Mouse (Mus musculus): ENCODE measurements around the gene Rbm8a2.
"Not testable (repeated sequence)": the region's sequence is repeated elsewhere in the genome, so short reads cannot be mapped to it uniquely, and the experiment has no call there.

The Rbm8a2 gene

DNA sequence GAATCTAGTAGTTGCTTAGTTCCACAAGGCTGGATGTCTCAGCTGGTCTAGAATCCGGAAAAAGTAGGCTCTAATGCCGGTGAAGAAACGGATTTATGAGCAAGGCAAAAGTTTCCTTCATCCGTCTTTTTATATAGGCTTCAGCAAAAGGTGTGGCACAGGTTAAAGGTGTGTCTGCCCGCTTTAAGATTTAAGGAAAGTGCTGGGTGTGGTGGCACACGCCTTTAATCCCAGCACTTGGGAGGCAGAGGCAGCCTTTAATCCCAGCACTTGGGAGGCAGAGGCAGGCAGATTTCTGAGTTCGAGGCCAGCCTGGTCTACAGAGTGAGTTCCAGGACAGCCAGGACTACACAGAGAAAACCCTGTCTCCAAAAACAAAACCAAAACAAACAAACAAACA lies at the start of gene Rbm8a2:
TSS of gene Rbm8a2 (minus strand) at position 101 of the 400 bp plus-strand sequence.
- not testable (repeated sequence) for DNase-seq

DNA sequence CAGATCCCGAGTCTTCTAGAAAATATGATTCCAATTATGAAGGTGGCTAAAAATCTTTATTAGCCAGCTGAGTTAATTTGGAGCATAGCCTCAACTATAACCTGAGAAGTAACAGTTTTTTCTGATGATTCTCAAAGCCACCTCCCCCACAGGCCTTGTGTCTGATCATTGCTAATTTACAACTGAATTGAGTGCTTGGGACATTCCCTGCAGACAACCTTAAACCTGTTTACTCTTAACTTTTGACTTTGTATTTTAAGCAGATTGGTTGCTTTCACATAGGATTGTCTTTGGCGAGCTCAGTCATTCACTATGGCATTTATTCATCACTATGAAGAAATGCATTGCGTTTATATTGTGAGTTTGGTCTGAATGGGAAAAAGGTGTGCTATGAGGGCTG lies 49.5 kb upstream of the Rbm8a2 start:
- DNase-seq, result no peak

DNA sequence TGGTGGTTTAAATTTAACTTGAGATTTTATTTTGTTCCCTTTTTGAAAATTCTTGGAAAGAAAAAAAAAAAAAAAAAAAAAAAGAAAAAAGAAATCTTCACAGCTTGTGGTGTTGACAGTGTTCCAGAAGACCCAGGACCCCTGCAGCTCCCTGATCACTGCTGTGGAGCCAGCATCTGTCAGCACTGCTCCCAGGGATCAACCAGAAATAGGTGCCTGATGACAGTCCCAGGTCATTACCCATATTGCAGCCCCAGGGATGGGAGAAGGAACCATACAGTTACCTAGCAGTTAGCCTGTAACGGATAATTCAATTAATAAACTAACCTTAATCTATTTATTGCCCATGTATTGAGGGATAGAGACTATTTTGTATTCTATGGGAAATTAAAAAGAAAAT lies 45.6 kb upstream of the Rbm8a2 start:
- DNase-seq, result no peak

DNA sequence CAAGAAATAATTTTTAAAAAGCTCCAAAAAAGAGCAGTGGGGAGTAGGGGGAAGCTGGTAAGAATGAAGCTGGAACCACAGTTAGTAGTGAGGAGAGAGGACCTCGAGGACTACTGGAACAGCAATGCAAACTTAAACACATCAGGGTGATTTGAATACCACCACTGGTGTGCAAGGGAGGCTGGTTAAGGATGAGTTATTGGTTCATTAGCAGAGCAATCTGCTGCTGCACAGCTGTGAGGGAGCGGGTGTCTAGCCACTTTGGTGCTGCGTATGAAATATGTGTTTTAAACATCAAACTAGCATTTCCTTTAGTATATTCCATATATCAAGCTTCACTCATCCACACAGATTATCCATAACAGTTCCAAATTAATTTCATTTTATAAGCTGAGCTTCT lies 39.6 kb upstream of the Rbm8a2 start:
- DNase-seq, result no peak

DNA sequence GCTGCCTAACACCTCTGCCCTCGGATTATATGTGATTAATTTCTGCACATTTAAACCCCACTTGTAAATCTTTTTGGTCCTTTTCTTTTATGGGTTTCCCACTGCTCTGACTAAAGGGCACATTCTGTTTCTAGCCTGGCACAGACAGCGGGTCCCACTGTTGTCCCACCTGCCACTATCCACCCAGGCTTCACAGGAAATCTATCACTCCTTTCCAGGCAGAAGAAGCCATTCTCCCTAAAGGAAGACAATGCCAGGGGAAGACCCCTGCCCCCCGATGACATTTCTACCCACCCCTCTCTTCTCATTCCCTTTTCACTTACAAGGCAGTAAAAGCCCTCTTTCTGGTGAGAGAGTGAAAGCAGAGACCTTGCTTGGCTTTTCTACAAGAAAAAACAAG lies 37.2 kb upstream of the Rbm8a2 start:
- no peak for DNase-seq

DNA sequence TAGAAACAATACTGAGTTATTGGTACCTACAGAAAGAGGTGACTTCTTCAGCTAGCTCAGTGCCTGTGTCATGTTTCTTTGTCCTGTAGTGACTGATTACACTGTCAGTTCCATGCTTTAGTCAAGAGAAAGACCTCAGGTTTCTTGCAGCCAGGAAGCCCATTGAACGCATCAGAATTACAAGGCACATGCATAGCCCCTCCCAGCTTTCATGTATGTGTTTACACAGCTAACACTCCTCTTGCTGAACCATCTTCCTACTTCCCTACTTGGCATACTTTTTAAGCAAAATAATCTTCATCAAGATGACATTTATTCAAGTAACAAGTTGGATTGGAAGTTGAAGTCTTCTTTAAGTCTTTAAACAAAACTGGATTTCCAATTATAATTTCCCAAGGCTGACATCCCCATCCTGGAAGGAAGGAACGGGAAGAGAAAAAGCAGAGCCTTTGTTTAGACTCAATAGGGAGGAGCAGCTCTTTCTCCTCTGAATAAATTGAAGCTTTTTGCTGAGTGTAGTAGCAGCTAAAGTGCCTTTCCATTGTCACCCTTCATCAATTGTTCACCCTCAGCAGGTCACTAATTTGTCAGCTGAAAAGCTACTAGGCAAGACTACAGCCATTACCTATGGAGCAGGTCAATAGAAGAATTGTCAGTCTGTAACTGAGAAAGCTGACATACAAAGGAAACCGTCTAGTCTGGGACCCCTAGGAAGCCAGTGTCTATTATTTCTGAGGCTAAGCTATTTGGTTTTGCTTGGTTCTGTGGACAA lies 34.8 kb upstream of the Rbm8a2 start:
- no peak for DNase-seq

DNA sequence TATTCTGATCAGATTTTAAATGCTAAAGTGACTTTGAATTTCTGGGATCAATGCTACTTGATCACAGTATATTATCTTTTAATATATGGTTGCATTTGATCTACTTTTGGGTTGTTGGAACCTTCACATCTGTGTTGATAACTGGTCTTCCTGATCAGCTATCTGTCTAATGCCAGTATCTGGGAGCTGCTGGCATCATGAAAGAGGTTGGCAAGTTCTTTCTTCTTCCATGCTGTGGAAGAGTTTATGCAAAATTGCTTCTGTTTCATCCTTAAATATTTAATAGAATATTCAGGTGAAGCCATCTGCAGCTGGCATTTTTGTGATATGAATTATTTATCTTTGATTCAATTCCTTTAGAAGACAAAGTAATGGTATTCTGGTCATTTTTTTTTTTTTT lies 32.6 kb upstream of the Rbm8a2 start:
- DNase-seq, result no peak

DNA sequence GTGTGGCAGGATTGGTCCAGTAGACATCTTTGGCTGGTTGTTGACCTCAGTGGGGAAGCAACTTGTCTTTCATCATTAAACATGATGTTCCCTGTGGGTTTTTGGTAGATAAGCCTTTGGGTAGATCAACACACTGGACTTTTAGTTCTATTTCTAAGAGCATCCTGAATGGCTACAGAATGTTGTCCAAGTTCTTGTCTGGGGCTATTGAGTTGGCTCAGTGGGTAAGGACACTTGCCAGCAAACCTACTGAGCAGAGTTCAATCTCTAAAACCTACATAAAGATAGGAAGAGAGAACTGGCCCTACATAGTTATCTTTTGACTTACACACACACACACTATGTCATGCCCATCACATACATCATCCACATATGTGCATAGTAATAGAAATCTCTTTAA lies 32.2 kb upstream of the Rbm8a2 start:
- DNase-seq, result no peak

DNA sequence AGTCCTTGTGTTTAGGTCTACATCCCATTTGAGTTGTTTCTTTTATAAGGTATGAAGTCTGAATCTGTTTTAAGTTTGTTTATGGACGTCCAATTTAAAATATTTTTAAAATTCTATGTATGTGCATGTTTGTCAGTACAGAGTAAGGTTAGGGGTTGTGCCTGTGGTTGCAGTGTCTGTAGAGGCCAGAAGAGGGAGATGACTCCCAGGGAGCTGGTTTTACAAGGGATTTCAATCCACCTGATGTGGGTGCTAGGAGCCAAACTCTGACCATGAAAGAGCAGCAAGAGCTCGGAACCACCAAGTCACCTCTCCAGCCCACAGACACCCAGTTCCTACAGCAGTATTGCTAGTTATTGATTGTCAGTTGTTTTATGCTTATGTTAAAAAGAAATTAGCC lies 29.5 kb upstream of the Rbm8a2 start:
- no peak for DNase-seq

DNA sequence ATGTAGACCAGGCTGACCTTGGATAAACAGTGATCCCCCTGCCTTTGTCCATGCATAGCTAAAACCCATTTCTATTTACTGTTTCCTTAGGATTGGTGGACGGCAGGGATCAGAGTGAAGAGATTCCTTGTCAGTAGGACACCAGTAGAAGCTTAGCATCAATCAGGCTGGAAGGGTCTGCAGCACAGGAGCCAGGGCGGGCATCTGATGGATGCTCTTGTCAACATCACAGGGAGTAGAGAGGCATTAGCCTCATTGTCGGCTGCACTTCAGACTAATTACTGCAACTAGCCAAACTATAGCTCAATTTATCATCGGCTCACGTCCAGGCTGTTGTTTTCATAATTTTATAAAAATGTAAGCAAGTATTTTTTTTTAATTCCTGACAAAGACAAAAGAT lies 21.7 kb upstream of the Rbm8a2 start:
- DNase-seq, result no peak

DNA sequence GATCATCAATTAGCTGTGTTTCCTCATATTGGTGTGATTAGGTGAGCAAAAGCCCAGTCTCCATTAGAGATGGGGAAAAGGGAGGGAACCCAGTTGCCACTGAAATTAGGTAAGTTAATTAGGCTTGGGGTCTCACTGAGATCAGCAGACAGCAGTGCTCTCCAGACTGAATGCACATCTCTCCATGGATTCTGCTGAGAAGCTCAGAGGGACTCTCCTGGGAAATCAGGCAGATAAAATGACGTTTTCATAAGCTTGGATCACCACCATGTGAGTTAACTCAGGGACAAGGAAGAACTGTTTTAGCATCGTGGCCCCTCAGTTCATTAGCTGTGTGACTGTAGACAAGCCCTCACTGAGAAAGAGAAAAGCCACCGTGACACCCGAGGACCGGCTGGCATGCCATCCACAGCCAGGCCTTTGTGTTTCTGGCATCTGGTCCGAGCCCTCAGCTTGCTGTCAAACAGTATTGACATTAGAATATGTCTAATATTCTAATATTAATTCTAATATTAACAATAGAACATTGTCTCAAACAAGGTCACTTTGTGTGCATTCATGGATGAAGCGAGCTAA lies 18.2 kb upstream of the Rbm8a2 start:
- DNase-seq, result no peak

DNA sequence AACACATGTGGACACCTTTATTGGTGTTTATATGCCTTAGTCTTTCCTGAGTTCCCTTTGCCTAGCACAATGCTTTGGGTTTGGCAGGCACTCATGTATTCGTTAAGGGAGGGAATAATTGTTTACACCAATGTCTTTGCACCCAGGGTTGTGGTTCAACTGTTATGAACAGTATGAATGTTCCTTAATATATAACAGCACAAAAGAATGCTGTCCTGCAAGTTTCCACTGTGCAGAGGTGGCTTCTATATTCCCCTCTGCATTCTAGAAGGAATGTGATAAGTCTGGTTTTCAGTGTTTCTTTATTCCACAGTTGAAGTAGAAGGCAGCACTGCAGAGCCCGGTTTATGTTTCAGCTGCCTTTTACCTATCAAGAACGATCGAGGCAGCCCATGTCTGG lies 10.0 kb upstream of the Rbm8a2 start:
- DNase-seq, result no peak

DNA sequence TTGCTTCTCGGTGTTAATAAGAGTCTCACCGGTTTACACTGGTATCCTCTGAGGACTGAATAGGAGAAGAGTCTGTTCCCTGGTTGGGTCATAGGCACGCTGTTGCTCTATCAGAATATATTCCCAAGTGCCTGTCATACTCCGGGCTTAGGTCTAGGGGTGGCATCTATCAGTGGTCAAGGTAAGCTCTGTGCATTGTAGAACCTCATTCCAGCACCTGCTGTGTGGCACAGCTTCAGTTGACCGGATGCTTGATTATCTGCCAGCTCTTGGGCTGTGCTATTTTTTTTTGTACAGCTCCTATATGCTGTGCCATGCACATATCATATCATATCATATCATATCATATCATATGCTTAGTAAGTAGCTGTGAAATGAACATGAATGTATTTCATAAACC lies 9.5 kb upstream of the Rbm8a2 start:
- no peak for DNase-seq

DNA sequence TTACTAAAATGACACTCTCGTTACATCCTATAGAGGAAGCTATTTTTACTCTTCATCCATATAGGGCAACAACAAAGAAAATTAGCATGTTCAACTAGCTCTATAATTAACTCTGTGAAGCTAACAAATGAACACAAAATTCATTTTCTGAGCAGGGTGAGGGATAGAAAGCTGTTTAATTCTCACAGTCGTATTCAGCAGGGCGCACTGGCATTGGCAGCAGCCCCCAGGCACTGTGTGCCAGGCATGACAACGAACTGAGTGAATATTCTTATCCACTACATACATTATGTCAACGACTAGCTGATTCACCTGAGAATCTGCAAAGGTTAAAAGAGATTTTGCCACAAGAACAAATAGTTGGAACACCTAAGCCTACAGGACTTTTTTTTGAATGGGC lies 8.2 kb downstream of the Rbm8a2 start:
- no peak for DNase-seq

DNA sequence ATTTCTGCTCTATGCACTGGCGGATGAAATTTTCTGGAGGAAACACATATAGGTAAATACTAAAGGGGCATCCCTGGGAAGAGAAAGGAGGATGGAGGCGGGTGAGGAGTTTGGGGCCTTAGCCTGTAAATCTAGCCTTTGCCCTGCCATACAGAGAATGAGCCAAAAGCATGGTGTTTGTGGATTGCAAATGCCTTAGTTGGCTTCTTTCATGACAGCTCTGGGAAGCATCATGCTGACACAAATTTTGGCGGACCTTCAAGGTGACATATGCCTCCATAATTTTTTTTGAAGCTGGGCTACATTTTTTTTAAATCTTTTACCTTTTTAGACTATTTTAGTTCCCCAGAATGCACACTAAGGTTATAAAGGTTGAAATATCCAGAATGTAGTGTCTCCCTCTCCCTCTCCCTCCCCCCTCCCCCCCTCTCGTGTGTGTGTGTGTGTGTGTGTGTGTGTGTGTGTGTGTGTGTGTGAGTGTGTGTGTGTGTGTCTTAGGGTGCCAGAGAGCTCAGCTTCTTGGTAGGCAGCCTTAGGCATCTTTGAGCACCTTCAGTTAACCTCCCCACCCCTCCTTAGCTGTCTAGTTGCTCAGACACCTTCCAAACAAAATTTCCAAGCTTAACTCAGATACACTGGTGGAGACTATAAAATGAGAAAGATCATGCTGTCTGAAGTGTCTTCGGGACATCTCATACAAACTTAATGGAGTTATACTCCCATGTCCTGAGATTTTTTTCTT lies 11.7 kb downstream of the Rbm8a2 start:
- DNase-seq, result no peak

DNA sequence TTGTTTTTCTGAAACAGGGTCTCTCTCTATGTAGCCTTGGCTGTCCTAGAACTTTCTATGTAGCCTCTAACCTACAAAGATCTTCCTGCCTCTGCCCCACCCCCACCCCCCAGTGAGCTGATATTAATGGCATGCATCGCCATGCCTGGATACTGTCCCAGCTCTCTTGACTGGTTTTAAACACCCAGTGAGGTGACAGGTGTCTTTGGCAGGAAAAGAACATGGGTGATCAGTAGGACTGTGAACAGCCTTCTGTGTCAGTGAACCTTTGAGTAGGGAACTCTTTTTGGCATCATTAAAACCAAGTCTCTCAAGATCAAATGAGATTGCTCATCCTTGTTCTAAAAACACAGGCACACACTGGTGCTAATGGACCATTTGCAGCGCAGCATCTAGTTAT lies 17.1 kb downstream of the Rbm8a2 start:
- no peak for DNase-seq

DNA sequence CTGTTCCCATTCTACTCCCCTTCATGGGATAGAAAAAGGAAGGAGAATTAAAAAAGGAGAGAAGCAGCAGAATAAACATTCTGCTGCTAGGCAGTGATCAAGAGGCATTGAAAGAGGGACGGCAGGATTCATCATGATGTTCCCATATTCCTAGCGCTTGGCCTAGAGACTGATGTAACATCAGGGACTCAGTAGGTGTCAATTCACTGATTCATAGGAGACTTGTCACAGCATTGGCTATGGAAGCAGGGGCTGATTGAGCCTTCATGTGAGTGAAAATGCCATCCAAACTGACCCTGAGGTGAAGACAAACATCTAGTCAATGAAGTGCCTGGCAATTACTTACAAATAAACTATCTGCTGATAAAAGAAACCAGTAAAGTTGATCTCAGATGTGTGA lies 28.1 kb downstream of the Rbm8a2 start:
- no peak for DNase-seq

DNA sequence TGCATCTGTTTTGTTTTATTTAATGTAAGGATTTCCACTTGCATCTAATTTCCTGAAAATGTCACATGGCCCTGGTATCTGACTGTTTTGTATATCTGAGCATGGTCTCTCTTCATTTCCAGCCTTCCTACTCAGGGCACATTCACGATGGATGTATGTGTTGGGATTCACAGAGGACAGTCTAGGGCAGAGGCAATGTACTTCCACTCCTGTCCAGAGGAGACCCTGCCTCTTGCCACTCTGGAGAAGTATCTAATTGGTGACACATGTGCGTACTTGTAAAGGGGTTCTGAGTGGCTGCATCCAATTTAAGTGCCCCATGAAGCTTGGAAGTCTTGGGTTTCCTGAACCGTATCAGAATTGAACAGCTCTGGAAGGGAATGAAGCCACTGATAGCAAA lies 28.5 kb downstream of the Rbm8a2 start:
- no peak for DNase-seq

DNA sequence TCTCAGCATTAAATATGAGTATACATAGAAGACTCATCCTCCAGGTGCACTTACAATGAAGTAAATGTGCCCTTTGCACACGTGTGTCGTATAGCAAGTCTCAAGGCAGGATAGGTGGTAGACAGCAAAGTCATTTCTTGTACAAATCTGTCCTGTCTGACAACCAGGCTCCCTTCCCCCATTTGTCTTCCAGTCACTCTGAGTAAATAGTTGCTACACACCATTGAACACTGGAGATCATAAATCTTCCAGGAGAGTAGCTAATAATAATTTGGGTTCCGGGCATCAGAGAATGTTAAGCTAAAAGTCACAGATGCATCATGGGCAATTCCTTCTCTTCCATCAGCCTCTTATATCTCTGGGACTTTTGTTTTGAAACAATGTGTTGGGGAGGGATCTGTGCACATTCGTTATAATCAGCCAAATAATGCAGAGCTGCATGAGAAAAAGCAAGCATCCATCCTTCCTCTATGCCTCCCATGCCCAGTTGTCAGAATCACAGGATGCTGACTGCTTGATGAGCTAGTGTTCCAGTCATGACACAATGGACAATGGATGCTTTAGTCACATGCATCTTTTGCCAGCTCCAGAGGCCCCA lies 32.1 kb downstream of the Rbm8a2 start:
- no peak for DNase-seq

DNA sequence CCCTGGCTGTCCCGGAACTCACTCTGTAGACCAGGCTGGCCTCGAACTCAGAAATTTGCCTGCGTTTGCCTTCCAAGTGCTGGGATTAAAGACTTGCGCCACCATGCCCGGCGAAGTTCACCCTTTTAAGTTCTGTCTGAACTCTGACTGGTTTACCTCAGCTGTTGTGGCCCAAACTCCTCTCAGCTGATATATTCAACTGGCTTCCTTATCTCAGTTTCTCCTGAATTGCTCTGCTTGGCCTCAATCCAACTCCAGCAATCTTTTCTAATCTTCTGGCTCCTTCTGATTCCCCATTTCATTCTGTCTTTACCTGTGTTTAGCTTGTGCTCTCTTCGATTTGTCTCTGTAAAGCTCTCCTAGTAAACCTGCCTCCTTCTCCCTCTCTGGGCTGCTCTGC lies 35.7 kb downstream of the Rbm8a2 start:
- DNase-seq, result no peak

DNA sequence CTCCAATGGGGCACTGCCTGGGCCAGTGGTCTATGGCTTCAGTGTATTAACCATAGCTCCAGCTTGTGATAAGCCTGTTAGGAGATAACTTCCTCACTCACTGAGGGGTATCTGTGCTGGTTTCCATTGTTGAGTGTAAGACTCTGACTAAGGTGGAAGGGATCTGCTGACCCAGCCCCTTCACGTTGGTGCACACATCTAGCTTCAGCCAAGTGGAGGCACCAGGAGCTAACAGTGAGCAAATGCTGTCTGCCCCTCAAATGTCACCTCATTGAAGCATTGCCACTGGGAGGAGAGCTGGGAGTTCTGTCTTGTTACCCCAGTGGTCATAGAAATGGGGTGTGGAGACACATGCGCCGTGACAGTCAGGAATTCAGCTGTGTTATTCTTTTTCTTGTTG lies 40.2 kb downstream of the Rbm8a2 start:
- no peak for DNase-seq

DNA sequence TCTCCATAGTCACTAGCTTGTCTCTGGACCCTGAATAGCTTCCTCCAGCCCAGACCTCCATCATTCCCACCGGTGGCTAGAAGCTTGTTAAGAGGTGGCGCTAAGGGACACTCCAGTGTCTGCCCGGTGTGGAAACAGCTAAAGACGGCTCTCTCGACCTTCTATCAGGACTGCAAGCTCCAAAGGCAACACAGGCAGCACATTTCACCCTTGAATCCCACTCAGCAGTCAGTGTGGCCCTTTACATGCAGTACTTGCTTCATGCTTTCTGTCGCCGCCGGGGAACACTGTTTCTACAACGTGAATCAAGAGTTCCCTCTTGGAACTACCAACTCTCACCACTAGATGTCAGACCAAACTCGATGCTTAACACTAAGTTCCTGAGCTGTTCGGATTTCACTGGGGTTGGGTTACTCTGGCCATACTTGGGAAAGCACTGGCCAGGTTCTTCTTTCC lies 42.6 kb downstream of the Rbm8a2 start:
- peak in 1 of 2 experiments; percentile 77 for DNase-seq

DNA sequence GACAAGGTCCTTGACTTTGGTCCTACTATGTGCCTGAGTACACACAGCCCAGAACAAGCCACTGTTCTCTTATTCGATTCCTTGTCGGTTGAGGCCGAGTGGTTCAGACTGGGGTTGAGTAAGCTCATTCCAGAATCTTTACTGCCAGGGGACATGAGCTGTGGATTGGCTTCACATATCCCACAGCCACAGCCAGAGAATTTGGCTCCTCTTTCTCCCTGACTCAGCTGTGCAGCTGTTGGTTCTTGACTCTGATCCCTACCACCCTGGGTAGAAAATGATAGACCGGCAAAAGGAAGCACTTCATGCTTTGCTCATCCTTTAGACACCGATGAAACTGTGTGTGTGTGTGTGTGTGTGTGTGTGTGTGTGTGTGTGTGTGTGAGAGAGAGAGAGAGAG lies 47.5 kb downstream of the Rbm8a2 start:
- DNase-seq, result no peak

Data from kidney, postnatal 25 days (tissue).